Comparison of ENCODE assay signal across 8 mouse cellular contexts in the genomic region with DNA sequence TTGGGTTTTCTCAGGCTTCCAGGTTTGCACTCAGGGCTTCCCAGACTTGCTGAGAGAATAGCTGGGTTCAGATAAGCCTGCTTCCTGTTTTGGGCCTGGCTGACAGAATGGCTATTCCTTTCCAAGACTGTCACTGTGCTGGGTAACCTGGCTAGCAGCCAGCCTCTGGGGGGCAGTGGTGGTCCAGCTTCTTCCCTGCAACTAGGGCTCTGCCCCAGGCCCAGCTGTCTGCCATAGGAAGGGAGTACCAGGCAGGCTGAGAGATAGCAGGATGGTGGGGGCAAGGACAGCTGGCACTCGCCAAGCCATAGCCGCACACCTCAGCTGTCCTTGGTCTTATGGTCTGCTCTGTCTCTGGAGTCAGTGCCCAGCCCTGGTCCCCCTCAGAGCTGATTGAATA.
DNase-seq lines count a peak whose midpoint lies in the region; ATAC-seq and TF ChIP-seq lines count a peak whose summit lies in the region.

No protein-coding gene starts in this region.

- no peak overlapping the region for H3K27ac ChIP-seq in gastrocnemius, adult 2 months
- H3K27ac ChIP-seq in hindbrain, embryonic 13.5 days: no peak overlapping the region

- peak; percentile 79 for ATAC-seq in hindbrain, embryonic 13.5 days (ENCODE audit: low FRiP score)

- no peaks in the 10 kb centered on the region for H3K36me3 ChIP-seq in hindbrain, embryonic 13.5 days

- no peak overlapping the region for H3K9ac ChIP-seq in hindbrain, embryonic 13.5 days

- H3K4me3 ChIP-seq in gastrocnemius, adult 2 months: no peak overlapping the region
- no peak overlapping the region for H3K4me3 ChIP-seq in hindbrain, embryonic 13.5 days

- no peaks in the 10 kb centered on the region for H3K27me3 ChIP-seq in hindbrain, embryonic 13.5 days

- WGBS in hindbrain, embryonic 13.5 days: 76% methylated on average over 2 of the region's 2 CpGs

- H3K4me1 ChIP-seq in hindbrain, embryonic 13.5 days (replicated peaks): no peaks in the 10 kb centered on the region

- intact Hi-C loops in gastrocnemius, postnatal 14 days (cut with DNase I; ENCODE audit: low total_unique reads): no loop called here
- intact Hi-C loops in gastrocnemius, adult 2 months (cut with DNase I): no loop called here

- H3K9me3 ChIP-seq in hindbrain, embryonic 13.5 days: no peaks in the 10 kb centered on the region

- DNase-seq in gastrocnemius, postnatal 14 days: peak; percentile 16
- no peak for DNase-seq in gastrocnemius, adult 2 months
- peak; percentile 15 for DNase-seq in 416B (ENCODE audit: low read depth)
- peak; percentile 35 for DNase-seq in embryo, embryonic 9.5 days (ENCODE audit: extremely low spot score)
- DNase-seq in neural tube, embryonic 10.5 days (ENCODE audit: extremely low spot score, low spot score): peak; percentile 15
- no peak for DNase-seq in Muller cell, postnatal 12 days (ENCODE audit: inconsistent ontology term)
- DNase-seq in urinary bladder, postnatal 14 days (ENCODE audit: low spot score): no peak

- H3K4me2 ChIP-seq in hindbrain, embryonic 13.5 days: no peak overlapping the region

- no peak for TF ChIP-seq CTCF in gastrocnemius, adult 2 months (IDR thresholded peaks at IDR 0.05)

Comparison
In these comparisons a context has a peak if more than half of its experiments do, and no peak if none do; other contexts are left out.
1. DNase-seq: peak in gastrocnemius, postnatal 14 days (single experiment), 416B (single experiment), embryo, embryonic 9.5 days (single experiment) and neural tube, embryonic 10.5 days (single experiment); none in gastrocnemius, adult 2 months (single experiment), Muller cell, postnatal 12 days (single experiment) and urinary bladder, postnatal 14 days (single experiment).